Mouse (Mus musculus) kidney, adult 2 months (tissue): ENCODE data around the gene Taf8. TPM values are rescaled to one million over a fixed set of nuclear protein-coding genes. Genes with fewer than 3 reads are reported as not detected.

Experiments
- DNase-seq: peaks from one replicate; pipeline ENCODE4 v3.0.0; 2021
- H3K27ac ChIP-seq: fragments of 200-500 bp; 2 replicates; pipeline ENCODE4 v1.5.1; 2012; ENCODE audit warnings: low read depth, low read length, control low read depth, inconsistent platforms; ENCODE audit not compliant: insufficient read depth
- H3K27me3 ChIP-seq: fragments of 200-500 bp; replicated peaks from 2 replicates; pipeline ENCODE4 v1.6.1; 2012; ENCODE audit warnings: mild to moderate bottlenecking, moderate library complexity, low read length, inconsistent platforms; ENCODE audit not compliant: control insufficient read depth, insufficient read depth
- H3K36me3 ChIP-seq: fragments of 200-500 bp; 2 replicates; pipeline ENCODE4 v1.6.1; 2012; ENCODE audit warnings: mild to moderate bottlenecking, moderate library complexity, low read length, inconsistent platforms; ENCODE audit not compliant: control insufficient read depth, insufficient read depth
- H3K4me1 ChIP-seq: fragments of 200-500 bp; 2 replicates; pipeline ENCODE4 v1.6.1; 2011; ENCODE audit warnings: low read length; ENCODE audit not compliant: control insufficient read depth, insufficient read depth
- H3K4me3 ChIP-seq: fragments of 200-500 bp; 2 replicates; pipeline ENCODE4 v1.5.1; 2011; ENCODE audit warnings: mild to moderate bottlenecking, low read depth, low read length, control low read depth; ENCODE audit not compliant: insufficient read depth
- CTCF ChIP-seq: fragments of 200-500 bp; conservative IDR thresholded peaks from 2 replicates; pipeline ENCODE4 v1.5.1; 2011; ENCODE audit warnings: low read depth, mild to moderate bottlenecking, control low read depth, low read length, moderate library complexity, mixed read lengths; ENCODE audit not compliant: insufficient read depth, insufficient read length
- POLR2A ChIP-seq: fragments of 200-500 bp; IDR thresholded peaks from one replicate; pipeline ENCODE4 v1.6.1; 2011; ENCODE audit warnings: low read depth, low read length, control low read depth
- WGBS: fragments of 180-500 bp; shearing (Covaris S2); methylation state at CpG from one replicate; pipeline ENCODE4 v1.1.7; 2018; 5-methylcytosine and 5-hydroxymethylcytosine counted together
- polyA plus RNA-seq: library from polyadenylated mRNA; depleted of rRNA; stranded (reverse); fragments of >200 nt; gene quantifications from 2 replicates; pipeline ENCODE4 v1.2.3, GENCODE M21; 2012

Taf8 gene
- polyA plus RNA-seq, 1 experiment = 22.9 TPM

DNA sequence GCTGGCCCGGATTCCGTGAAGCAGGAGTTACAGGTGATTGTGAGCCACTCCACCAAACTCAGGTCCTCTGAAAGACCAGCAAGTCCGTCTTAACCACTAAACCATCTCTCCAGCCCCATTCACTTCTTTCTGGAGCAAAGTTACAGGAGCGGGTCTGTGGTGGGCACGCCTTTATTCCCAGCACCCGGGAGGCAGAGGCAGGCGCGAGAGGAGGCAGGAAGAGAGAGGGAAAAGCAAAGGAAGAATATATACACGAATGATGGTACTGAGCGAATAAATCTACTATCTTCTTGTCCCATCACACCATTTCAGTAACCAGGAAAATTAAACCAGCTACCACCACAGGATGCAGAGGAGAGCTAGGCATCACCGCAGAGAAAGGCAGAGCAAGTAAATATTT is 561 bp downstream of the Taf8 start:
- TF ChIP-seq POLR2A (no peak), CTCF (no peak)
- H3K27ac ChIP-seq = peak overlapping the region; percentile 72
- no peaks in the 10 kb centered on the region for H3K27me3 ChIP-seq
- peaks cover 2% of the 10 kb centered on the region; the same call in 1 of the 2 replicates for H3K4me1 ChIP-seq
- H3K4me3 ChIP-seq = peak overlapping the region; percentile 78
- 3% methylated on average over 11 of the region's 11 CpGs for WGBS
- H3K36me3 ChIP-seq = 0 out of 2 replicates have a peak, but pooled peaks cover 4% of the 10 kb centered on the region
- no peak for DNase-seq

DNA sequence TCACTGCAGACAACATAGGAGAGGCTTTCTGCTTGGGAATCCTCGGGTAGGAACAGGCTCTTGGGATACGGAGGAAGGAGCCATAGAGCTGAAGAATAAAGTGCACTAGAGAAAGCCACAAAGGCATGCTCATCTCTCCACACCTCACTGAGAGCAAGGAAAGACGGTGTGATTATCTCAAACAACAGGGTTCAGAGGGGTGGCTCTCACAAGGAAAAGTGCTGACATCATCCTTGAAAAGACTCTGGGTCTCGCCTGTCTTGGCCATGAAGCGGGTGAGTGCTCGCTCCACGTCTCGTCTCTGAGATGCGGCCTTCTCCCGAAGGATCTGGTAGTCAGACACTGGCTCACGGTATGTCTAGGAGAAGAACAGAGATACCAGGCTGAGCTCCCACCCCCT is 8.0 kb downstream of the Taf8 start:
- H3K4me3 ChIP-seq = no peak overlapping the region
- 76% methylated on average over 11 of the region's 11 CpGs for WGBS
- TF ChIP-seq POLR2A (no peak), CTCF (no peak)
- H3K4me1 ChIP-seq = peaks cover 10% of the 10 kb centered on the region
- peak overlapping the region; percentile 54 for H3K27ac ChIP-seq
- DNase-seq = no peak
- H3K36me3 ChIP-seq = peaks cover 2% of the 10 kb centered on the region; the same call in 1 of the 2 replicates
- no peaks in the 10 kb centered on the region for H3K27me3 ChIP-seq

DNA sequence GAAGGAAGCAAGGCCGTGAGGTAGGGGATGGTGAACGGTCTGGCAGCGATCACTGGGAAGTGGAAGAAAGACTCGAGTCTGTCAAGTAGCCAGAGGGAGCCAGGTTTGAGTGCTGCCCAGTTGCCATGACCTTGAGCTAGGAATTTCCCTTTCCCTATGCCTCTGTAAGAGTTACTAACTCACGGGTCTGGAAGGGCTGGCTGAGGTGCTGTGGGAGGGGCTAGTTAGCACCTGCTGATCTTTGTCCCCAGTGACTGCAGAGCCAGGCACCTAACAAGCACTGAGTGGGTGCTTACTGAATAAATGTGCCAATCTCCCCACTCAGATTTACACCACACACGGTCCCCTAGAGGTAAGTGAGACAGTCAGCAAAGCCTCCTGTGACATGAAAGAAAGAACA is 8.4 kb downstream of the Taf8 start:
- Histone ChIP-seq H3K36me3 (no peaks in the 10 kb centered on the region; the same call in 1 of the 2 replicates), H3K27ac (peak overlapping the region; percentile 66)
- WGBS = 38% methylated on average over 6 of the region's 6 CpGs

DNA sequence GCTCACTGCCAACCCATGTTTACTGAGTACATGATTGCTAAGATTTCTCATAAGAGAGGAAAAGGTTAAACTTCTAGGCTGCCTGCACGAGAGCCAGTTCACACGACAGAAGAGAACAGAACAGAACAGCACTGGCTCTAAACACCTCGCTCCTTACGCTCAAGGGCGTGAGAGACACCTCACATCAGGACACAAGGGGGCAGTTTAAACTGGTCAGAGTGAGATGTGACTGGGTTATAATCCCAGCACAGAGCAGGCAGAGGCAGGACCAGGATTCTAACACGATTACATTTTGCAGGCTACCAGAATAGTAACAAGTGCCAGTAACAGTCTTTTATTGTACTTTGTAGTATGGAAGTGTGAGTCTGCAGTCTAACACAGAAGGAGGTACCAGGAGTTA is 9.4 kb downstream of the Taf8 start:
- H3K4me3 ChIP-seq = no peak overlapping the region
- H3K36me3 ChIP-seq = no peaks in the 10 kb centered on the region; the same call in 1 of the 2 replicates
- 49% methylated on average over 6 of the region's 6 CpGs for WGBS
- H3K27me3 ChIP-seq = no peaks in the 10 kb centered on the region
- H3K27ac ChIP-seq = peak overlapping the region; percentile 66
- H3K4me1 ChIP-seq = peaks cover 10% of the 10 kb centered on the region
- DNase-seq = peak; percentile 34
- TF ChIP-seq POLR2A (no peak), CTCF (no peak)

More for the DNA sequence above, 8.4 kb downstream of the Taf8 start:
- no peaks in the 10 kb centered on the region for H3K27me3 ChIP-seq
- H3K4me1 ChIP-seq = peaks cover 10% of the 10 kb centered on the region
- peak; percentile 83 for DNase-seq
- no peak overlapping the region for H3K4me3 ChIP-seq
- TF ChIP-seq POLR2A (no peak), CTCF (no peak)

DNA sequence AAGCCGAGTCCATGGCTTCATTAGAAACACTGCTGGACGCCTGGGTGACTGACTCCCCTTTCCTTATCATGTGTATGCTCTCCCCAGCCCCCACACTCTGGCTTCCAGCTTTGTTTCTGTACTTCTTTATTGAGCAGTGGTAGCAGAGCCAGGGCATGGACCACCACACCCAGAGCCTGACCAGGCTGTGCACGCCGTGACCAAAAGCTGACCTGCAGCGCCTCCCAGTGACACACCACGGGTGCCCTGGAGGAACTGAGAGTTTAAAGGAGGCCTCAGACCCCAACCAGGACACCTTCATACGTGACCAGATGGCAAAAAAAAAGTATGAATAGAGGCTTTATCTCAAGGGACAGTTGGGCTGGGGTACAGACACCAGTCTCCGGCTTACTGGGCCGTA is 11.3 kb downstream of the Taf8 start:
- H3K27me3 ChIP-seq = no peaks in the 10 kb centered on the region
- no peak overlapping the region for H3K27ac ChIP-seq
- peaks cover 10% of the 10 kb centered on the region for H3K4me1 ChIP-seq
- no peaks in the 10 kb centered on the region; the same call in 1 of the 2 replicates for H3K36me3 ChIP-seq
- 79% methylated on average over 9 of the region's 9 CpGs for WGBS
- DNase-seq = no peak
- H3K4me3 ChIP-seq = no peak overlapping the region
- peak; percentile 34; the same call in 1 of the 2 replicates for TF ChIP-seq CTCF
- no peak for TF ChIP-seq POLR2A

DNA sequence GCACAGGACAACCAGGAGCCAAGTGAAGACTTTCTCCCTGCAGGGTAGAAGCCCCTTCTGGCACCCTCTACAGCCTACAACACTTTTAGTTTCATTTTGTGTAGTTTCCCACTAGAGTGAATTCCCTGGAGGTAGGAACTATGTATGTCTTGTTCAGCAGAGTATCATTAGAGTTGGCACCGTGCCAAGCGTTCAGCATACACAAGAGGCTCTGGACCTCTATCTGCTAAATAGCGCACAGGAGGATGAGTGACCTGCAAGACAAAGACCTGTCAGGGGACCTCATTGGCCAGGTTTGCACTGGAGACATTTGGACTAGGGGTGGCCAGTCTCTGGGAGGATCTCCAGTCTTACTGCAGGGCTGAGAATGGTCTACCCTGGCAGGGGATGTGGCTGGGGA is 16.3 kb downstream of the Taf8 start:
- H3K36me3 ChIP-seq = no peaks in the 10 kb centered on the region
- WGBS = 65% methylated on average over 3 of the region's 3 CpGs
- H3K27me3 ChIP-seq = no peaks in the 10 kb centered on the region
- TF ChIP-seq POLR2A (no peak), CTCF (no peak)
- no peak overlapping the region for H3K4me3 ChIP-seq
- DNase-seq = no peak
- H3K4me1 ChIP-seq = peaks cover 3% of the 10 kb centered on the region; the same call in 1 of the 2 replicates
- H3K27ac ChIP-seq = no peak overlapping the region

DNA sequence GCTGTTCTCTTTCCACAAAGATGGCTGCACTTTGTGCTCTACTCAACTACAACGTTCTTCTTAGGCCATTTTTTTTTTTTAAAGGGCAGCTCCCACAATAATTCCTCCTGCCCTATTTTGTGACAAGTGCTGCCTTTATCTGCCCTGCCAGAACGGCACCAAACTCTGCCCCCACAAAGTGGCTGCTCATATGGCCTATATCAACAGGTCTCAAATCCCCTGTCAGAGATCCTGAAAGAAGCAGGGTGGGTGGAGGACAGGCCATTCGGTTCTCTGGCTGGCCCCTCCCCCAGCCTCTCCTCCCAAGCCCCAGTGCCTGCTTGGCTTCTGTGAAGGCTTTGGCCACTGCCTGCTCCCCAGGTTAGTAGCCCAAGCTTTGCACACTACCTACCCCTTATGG is 17.1 kb downstream of the Taf8 start:
- DNase-seq = no peak
- Histone ChIP-seq H3K27ac (peak overlapping the region; percentile 93), H3K36me3 (no peaks in the 10 kb centered on the region), H3K4me1 (peaks cover 7% of the 10 kb centered on the region), H3K4me3 (no peak overlapping the region), H3K27me3 (no peaks in the 10 kb centered on the region)
- TF ChIP-seq CTCF (no peak), POLR2A (no peak)
- 9% methylated on average over 3 of the region's 3 CpGs for WGBS

DNA sequence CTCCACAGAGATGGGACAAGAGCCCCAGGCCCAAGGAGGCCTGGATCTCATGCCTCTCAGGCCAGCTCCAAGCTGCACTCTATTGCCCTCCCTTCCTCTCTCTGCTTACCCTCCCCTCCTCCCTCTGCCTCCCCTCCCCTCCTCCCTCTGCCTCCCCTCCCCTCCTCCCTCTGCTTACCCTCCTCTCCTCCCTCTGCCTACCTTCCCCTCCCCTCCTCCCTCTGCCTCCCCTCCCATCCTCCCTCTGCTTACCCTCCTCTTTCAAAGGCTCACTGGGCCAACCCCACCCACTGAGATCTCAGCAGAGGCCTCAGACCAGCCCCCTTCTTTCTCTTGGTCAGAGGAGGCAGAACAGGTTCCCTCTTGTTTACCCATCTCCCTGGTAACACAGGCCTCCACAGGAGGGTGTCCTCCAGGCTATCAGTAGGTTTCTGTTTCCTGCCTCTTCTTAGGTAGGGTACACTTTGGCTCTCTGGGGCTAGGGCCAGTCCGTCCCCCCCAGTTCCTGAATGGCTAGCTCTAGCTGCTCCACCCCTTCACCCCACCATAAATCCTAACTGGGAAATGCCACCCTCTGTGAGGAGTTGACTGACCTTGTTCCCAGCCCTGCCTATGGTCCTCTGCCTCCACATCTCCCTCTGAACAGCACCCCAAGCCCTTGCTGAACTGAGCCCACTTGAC is 17.7 kb downstream of the Taf8 start:
- H3K36me3 ChIP-seq = no peaks in the 10 kb centered on the region
- peak overlapping the region; percentile 93 for H3K27ac ChIP-seq
- DNase-seq = peak; percentile 73
- TF ChIP-seq CTCF (no peak), POLR2A (no peak)
- no peaks in the 10 kb centered on the region for H3K27me3 ChIP-seq
- H3K4me3 ChIP-seq = no peak overlapping the region
- H3K4me1 ChIP-seq = peaks cover 7% of the 10 kb centered on the region
- WGBS = 48% methylated on average over 1 of the region's 1 CpGs
